Mouse (Mus musculus) urinary bladder, adult 2 months (tissue): ENCODE measurements around the gene Fam126a. TPM values are rescaled to one million over a fixed set of nuclear protein-coding genes. Genes with fewer than 3 reads are reported as not detected.
A peak's percentile ranks its signal among the peaks of the same experiment; 100 is the strongest.
"Not testable (repeated sequence)": the region's sequence is repeated elsewhere in the genome, so short reads cannot be mapped to it uniquely, and the experiment has no call there.

Experiments used
- DNase-seq: peaks from one replicate; pipeline ENCODE4 v3.0.0; 2022; ENCODE audit warnings: low spot score
- polyA plus RNA-seq: library from polyadenylated mRNA; depleted of rRNA; stranded (reverse); fragments of >200 nt; gene quantifications from 2 replicates; pipeline ENCODE4 v1.2.3, GENCODE M21; 2012; rRNA removed

The Fam126a gene
- polyA plus RNA-seq, 1 experiment, result 16.7 TPM

- DNase-seq, result no peak
Measured at GRCm38 (mm10) chr5:23900190-23900589, 130.3 kb downstream of the Fam126a start.

DNA sequence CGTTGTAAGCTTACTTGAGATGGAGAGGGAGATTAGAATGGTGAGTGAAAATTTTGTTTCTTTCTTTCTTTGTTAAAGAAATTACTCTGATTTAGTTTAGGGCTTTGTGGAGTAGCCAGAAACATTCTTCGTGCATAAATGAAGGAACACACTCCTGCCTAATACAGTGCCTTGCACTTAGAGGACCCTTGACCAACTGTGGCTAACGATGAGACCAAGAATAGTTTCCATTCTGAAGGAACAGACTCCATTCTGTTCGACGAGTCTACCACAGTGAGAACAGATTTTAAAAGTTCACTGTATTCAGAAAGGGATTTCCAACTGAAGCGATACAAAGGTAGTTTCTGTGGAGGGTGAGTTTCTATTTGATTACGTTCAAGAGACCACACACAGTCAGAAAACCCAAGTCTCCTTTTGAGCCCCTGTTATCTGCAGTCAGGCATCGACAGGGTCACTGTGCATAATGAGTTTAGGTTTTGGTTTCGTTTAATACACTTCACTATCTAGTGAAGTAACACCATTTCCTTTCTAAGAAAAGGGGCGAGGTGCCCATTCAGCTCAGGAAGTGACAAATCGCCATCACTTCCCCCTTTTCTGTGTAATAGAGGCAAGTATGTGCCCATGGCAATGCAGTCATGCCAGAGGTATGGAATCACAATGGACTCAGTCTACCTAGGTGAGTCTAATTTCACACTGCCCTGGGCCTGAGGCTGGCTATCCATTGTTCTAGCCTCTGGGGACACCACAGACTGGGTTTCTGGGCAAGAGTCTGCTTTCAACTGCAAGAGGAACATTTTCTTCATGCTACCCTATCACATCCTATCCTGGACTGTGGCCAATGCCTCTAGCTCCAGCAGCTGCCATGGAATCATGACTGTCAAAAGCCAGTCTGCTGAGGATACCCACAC, 136.4 kb downstream of the Fam126a start:
- no peak for DNase-seq

DNA sequence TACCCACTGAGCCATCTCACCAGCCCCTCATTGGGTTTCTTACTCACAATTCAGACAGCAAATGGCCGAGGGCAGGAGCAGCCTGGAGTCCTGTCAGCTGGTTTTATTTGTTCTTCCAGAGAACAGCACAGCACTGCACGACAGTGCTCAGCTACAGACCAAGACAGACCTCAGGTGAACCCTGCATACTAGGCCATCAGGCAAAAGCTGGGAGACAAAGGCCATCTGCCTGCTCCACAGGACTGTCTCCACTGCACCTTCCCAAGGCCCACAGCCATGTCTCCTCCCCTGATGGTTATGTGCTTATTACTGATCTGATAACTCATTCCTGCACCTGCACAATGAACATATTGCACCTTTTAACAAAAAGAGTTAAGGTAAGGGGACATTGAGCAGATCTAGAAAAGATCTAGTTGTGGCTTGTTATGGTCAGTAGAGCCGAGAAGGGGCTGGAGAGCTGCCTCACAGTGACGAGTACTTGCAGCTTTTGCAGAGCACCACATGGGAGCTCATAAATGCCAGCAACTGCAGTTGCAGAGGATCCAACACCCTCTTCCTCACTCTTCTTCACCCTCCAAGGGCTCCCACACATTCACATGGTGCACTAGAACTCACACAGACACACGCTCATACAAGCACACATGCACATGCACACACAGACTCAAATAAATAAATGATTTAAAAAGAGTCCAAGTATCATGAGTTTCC, 137.2 kb downstream of the Fam126a start:
- no peak for DNase-seq

- DNase-seq, result peak; percentile 30
Measured at GRCm38 (mm10) chr5:23890734-23891133, 139.8 kb downstream of the Fam126a start.

DNA sequence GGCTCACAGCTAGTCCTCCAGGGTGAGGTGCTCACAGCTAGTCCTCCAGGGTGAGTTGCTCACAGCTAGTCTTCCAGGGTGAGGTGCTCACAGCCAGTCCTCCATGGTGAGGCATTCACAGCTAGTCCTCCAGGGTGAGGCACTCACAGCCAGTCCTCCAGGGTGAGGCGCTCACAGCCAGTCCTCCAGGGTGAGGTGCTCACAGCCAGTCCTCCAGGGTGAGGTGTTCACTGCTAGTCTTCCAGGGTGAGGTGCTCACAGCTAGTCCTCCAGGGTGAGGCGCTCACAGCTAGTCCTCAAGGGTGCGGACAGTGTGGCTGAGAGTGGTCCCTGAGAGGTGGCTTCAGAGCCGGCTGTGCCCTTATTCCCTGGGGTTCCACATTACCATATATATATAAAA, 141.0 kb downstream of the Fam126a start:
- DNase-seq, result no peak

DNA sequence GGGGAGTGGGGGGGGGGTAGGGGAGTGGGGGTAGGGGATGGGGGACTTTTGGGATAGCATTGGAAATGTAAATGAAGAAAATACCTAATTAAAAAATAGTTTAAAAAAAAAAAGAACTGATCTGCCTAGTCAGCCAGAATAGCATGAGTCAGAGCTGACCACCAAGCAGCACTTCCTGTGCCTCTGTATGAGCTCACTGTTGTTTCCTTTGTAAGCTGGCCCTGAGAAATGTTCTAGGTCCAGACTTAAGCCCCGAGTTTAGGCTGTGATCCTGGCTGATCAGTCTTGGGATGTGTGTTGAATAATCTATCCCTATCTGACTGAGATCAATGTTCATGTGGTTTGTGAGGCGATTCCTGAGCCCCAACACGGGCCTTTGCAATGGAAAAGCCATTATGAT, 143.4 kb downstream of the Fam126a start:
- no peak for DNase-seq

DNA sequence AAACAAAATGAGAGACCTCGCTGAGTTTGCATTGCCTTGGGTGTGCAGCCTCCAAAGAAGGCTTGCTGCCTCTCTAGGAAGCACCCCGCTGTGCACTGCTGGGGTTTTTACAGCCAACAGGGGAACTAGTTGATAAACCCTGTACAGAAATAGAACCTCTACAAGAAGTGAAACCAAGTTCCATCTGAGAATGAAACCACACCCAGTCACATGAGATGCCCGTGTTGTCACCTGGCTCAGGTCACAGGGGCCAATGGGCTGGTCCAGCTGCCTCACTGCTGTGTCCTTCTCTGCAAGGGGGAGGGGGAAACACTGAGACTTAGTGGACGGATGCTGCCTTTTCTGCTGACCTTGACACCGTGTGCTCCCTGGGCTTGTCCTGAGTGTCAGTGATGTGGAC, 156.0 kb downstream of the Fam126a start:
- DNase-seq, result no peak

DNA sequence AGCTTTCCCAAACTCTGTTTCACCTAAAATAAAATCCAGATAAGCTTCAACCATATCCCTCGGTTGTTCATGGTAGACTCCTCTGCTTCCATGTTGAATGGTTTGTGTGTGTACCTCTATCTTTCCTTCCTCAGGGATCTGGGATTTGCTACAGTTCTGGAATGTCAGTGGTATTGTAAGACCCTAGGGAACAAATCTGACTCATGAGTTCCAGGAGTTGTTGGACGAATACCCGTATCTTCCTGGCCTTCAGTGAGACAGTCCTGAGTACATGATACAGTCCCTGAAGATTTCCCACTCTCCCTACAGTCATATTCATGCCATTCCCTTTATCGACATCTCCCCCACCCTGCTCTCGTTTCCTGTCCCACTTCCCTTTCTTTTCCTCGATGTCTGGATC, 157.9 kb downstream of the Fam126a start:
- no peak for DNase-seq

DNA sequence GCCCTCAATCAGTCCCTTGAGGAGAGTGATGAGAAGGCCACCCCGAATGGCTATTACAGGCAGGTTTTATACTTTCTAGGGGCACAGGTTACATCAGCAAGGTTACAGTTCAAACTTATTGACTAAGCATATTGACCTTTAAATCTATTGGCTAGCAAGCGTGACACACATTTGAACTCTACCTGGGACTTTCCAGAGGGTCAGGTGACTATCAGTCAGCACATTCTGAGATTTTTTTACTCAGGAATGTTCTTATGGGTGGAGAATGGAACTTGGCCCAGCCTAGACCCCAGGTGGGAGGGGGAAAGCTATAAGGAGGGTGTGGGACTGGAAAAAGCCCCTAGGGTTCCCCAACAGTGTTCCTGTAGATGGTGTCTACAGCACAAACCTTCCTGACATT, 159.2 kb downstream of the Fam126a start:
- DNase-seq, result not testable (repeated sequence)

DNA sequence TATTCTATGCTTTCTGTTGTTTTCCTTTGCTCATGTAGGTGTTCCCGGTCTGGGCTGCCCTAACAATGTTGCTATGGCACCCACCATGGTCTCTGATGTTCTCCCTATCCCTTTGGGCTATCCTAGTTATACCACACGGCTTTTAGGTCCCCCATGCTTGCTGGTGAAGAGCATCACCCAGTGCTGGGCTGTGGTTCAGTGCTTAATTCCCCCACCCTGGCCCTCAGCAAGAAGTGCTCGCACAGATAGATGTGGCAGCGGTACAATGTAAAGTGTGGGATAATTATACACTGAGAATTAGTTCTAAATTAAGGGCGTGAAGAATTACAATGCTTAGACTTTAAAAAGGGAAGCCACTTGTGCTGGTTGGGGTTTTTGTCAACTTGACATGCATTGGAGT, 164.5 kb downstream of the Fam126a start:
- DNase-seq, result no peak

Other genes with a start within 250 kb of the Fam126a start
- gene Pus7, start 247.0 kb downstream of the Fam126a start, polyA plus RNA-seq, result 21.7 and 27.2 TPM in 2 replicates
- 16.4 and 18.4 TPM in 2 replicates for gene Rint1, start 243.0 kb downstream of the Fam126a start, polyA plus RNA-seq
- 96.4 and 113 TPM in 2 replicates for gene Tomm7, start 186.5 kb downstream of the Fam126a start, polyA plus RNA-seq
- 30.1 and 30.8 TPM in 2 replicates for gene Klhl7, start 69.9 kb upstream of the Fam126a start, polyA plus RNA-seq
- gene Nupl2, start 134.3 kb upstream of the Fam126a start, polyA plus RNA-seq, result 8.3 and 8.7 TPM in 2 replicates